Mouse (Mus musculus) embryonic facial prominence, embryonic 11.5 days (tissue): ENCODE data around the gene Acyp2. TPM values are rescaled to one million over a fixed set of nuclear protein-coding genes. Genes with fewer than 3 reads are reported as not detected.

ENCODE experiments used
- ATAC-seq: fragments of 200-750 bp; cut with Nextera tagmentation; replicated peaks from 2 replicates; pipeline ENCODE4 v1.8.0; 2017; ENCODE audit warnings: low read depth; ENCODE audit not compliant: insufficient number of reproducible peaks, low FRiP score, low TSS enrichment
- DNase-seq: peaks from one replicate; pipeline ENCODE4 v3.0.0-alpha.2; 2015; ENCODE audit warnings: low spot score
- H3K27ac ChIP-seq: fragments of 300-500 bp; sonication (generic); replicated peaks from 2 replicates; pipeline ENCODE4 v1.5.1; 2014; ENCODE audit warnings: mild to moderate bottlenecking, low read depth, low read length, control low read depth
- H3K27me3 ChIP-seq: fragments of 300-500 bp; sonication (generic); 2 replicates; pipeline ENCODE4 v1.6.1; 2014; ENCODE audit warnings: mild to moderate bottlenecking, low read length, moderate library complexity, mixed read lengths; ENCODE audit not compliant: control insufficient read depth, insufficient read depth
- H3K36me3 ChIP-seq: fragments of 300-500 bp; sonication (generic); replicated peaks from 2 replicates; pipeline ENCODE4 v1.6.1; 2014; ENCODE audit warnings: low read depth, mild to moderate bottlenecking, low read length, moderate library complexity, mixed read lengths; ENCODE audit not compliant: control insufficient read depth, insufficient read depth
- H3K4me1 ChIP-seq: fragments of 300-500 bp; sonication (generic); 2 replicates; pipeline ENCODE4 v1.6.1; 2014; ENCODE audit warnings: low read length, mixed read lengths; ENCODE audit not compliant: control insufficient read depth, insufficient read depth
- H3K4me2 ChIP-seq: fragments of 300-500 bp; sonication (generic); 2 replicates; pipeline ENCODE4 v1.6.1; 2014; ENCODE audit warnings: low read depth, mild to moderate bottlenecking, control low read depth, low read length, moderate library complexity
- H3K4me3 ChIP-seq: fragments of 300-500 bp; sonication (generic); 2 replicates; pipeline ENCODE4 v1.5.1; 2014; ENCODE audit warnings: low read depth, low read length, control low read depth
- H3K9ac ChIP-seq: fragments of 300-500 bp; sonication (generic); replicated peaks from 2 replicates; pipeline ENCODE4 v1.6.1; 2014; ENCODE audit warnings: mild to moderate bottlenecking, control low read depth, low read length
- H3K9me3 ChIP-seq: fragments of 300-500 bp; sonication (generic); replicated peaks from 2 replicates; pipeline ENCODE4 v1.6.1; 2016; ENCODE audit warnings: mild to moderate bottlenecking, low read length, inconsistent platforms, mixed read lengths; ENCODE audit not compliant: control insufficient read depth
- WGBS: fragments of 180-500 bp; shearing (Covaris S2); extraction: QIAGEN DNeasy Blood & Tissue Kit; methylation state at CpG from one replicate; pipeline ENCODE4 v1.1.7; 2014; 5-methylcytosine and 5-hydroxymethylcytosine counted together
- polyA plus RNA-seq: library from polyadenylated mRNA; unstranded; fragments of >200 nt; fragmentation: Nextera tagmentation; extraction: Ambion mirVana; gene quantifications from 2 replicates; pipeline ENCODE4 v1.2.1, GENCODE M21; 2014

The Acyp2 gene
- polyA plus RNA-seq = 7.6 and 8.5 TPM in 2 replicates

DNA sequence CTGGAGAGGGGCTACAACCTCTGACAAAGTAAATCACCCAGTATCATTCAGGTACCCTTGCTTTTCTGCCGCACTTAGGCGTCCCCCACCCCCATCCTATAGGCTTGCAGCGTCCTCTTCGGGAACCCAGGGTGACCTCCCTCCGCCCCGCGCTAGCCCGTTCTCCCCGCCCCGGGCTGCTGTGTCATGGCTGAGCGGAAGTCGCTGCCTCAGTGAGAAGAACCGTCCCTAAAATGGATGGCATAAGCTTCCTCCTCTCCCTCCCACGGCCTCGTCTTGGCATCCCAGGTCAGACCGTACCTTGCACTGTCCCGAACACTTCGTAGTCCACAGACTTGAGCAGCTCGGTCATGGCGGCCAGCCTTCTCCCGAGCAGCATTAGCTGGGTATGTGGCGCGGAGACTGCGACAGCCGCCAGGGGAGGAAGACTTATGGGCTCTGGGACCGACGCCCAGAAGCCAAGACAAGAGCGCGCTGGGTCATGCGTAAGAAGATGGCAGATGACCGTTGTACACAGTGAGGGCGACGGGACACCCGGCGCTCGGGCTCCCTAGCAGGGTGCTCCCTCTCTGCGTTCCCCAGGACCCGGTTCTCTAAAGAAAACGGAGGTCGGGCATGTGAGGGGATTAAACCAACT is at the start of gene Acyp2:
TSS of gene Acyp2 (minus strand) at position 587 of the 637 bp plus-strand sequence.
- whole genome bisulfite sequencing = under 1% methylated on average over 40 of the region's 40 CpGs
- no peaks in the 10 kb centered on the region for H3K9me3 ChIP-seq
- peak within 1 kb of the TSS; percentile 62 for H3K4me3 ChIP-seq
- no peaks in the 10 kb centered on the region for H3K4me1 ChIP-seq
- H3K27ac ChIP-seq = 0 out of 2 replicates have a peak within 1 kb of the TSS, but pooled peaks have one; percentile 13
- ATAC-seq (peak; percentile 98), DNase-seq (peak; percentile 88)
- H3K4me2 ChIP-seq = peak within 1 kb of the TSS; percentile 68
- no peaks in the 10 kb centered on the region for H3K36me3 ChIP-seq
- H3K9ac ChIP-seq = peak within 1 kb of the TSS; percentile 89
- no peaks in the 10 kb centered on the region for H3K27me3 ChIP-seq

GRCm38 (mm10) chr11:30689421-30689820 is 40.0 kb upstream of the Acyp2 start:
- H3K9ac ChIP-seq = no peak overlapping the region
- no peaks in the 10 kb centered on the region for H3K36me3 ChIP-seq
- no peaks in the 10 kb centered on the region for H3K27me3 ChIP-seq
- ATAC-seq (no peak), DNase-seq (no peak)
- no peaks in the 10 kb centered on the region for H3K4me1 ChIP-seq
- 77% methylated on average over 1 of the region's 1 CpGs for WGBS
- no peak overlapping the region for H3K4me3 ChIP-seq
- no peak overlapping the region for H3K4me2 ChIP-seq
- H3K9me3 ChIP-seq = no peaks in the 10 kb centered on the region
- no peak overlapping the region for H3K27ac ChIP-seq

- ATAC-seq = no peak
- no peak overlapping the region for H3K4me3 ChIP-seq
- no peak overlapping the region for H3K4me2 ChIP-seq
- no peaks in the 10 kb centered on the region for H3K27me3 ChIP-seq
- no peaks in the 10 kb centered on the region for H3K4me1 ChIP-seq
- WGBS = 77% methylated on average over 1 of the region's 1 CpGs
- no peaks in the 10 kb centered on the region for H3K36me3 ChIP-seq
- no peak overlapping the region for H3K9ac ChIP-seq
- H3K9me3 ChIP-seq = no peaks in the 10 kb centered on the region
- DNase-seq = peak; percentile 4
- H3K27ac ChIP-seq = no peak overlapping the region
These were observed 26.7 kb upstream of the Acyp2 start for GRCm38 (mm10) chr11:30676086-30676485.

GRCm38 (mm10) chr11:30672719-30673118 is 23.3 kb upstream of the Acyp2 start:
- no peaks in the 10 kb centered on the region for H3K36me3 ChIP-seq
- 39% methylated on average over 1 of the region's 1 CpGs for WGBS
- DNase-seq (no peak), ATAC-seq (no peak)
- no peak overlapping the region for H3K4me3 ChIP-seq
- H3K4me1 ChIP-seq = no peaks in the 10 kb centered on the region
- H3K9ac ChIP-seq = no peak overlapping the region
- no peaks in the 10 kb centered on the region for H3K27me3 ChIP-seq
- H3K4me2 ChIP-seq = no peak overlapping the region
- no peaks in the 10 kb centered on the region for H3K9me3 ChIP-seq
- H3K27ac ChIP-seq = no peak overlapping the region

- ATAC-seq (no peak), DNase-seq (no peak)
- H3K4me3 ChIP-seq = no peak overlapping the region
- H3K4me1 ChIP-seq = no peaks in the 10 kb centered on the region
- no peak overlapping the region for H3K9ac ChIP-seq
- no peaks in the 10 kb centered on the region for H3K36me3 ChIP-seq
- H3K4me2 ChIP-seq = no peak overlapping the region
- no peaks in the 10 kb centered on the region for H3K9me3 ChIP-seq
- no peaks in the 10 kb centered on the region for H3K27me3 ChIP-seq
- 89% methylated on average over 3 of the region's 3 CpGs for WGBS
- H3K27ac ChIP-seq = no peak overlapping the region
These were observed 13.6 kb upstream of the Acyp2 start for GRCm38 (mm10) chr11:30663001-30663400.

GRCm38 (mm10) chr11:30662591-30662990 is 13.2 kb upstream of the Acyp2 start:
- H3K4me2 ChIP-seq = no peak overlapping the region
- H3K27me3 ChIP-seq = no peaks in the 10 kb centered on the region
- 73% methylated on average over 2 of the region's 2 CpGs for WGBS
- no peaks in the 10 kb centered on the region for H3K9me3 ChIP-seq
- no peak for ATAC-seq
- H3K4me1 ChIP-seq = no peaks in the 10 kb centered on the region
- no peak overlapping the region for H3K4me3 ChIP-seq
- DNase-seq = no peak
- H3K27ac ChIP-seq = no peak overlapping the region
- no peak overlapping the region for H3K9ac ChIP-seq
- H3K36me3 ChIP-seq = no peaks in the 10 kb centered on the region

DNA sequence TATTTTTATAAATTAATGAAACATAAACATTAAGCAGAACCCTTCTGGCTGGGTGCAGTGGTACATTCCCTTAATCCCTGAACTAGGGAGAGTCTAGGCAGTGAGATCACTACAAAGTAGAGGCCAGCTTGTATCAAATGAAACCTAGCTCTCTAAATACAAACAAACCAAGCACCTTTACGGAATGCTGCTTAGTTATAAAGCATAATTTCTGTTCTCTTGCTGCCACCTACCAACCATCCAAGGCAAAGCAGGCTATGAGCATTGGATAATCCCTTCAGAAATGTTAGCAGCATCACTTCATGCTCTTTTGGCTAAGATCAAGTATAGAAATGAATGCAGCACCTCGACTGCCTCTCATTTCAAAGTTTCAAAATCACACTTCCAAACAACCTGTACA is 7.7 kb upstream of the Acyp2 start:
- no peak for ATAC-seq
- Histone ChIP-seq H3K4me1 (no peaks in the 10 kb centered on the region), H3K9me3 (no peaks in the 10 kb centered on the region), H3K27me3 (no peaks in the 10 kb centered on the region), H3K9ac (no peak overlapping the region), H3K4me2 (no peak overlapping the region), H3K36me3 (no peaks in the 10 kb centered on the region), H3K4me3 (no peak overlapping the region), H3K27ac (no peak overlapping the region)
- peak; percentile 48 for DNase-seq
- WGBS = 37% methylated on average over 2 of the region's 2 CpGs

DNA sequence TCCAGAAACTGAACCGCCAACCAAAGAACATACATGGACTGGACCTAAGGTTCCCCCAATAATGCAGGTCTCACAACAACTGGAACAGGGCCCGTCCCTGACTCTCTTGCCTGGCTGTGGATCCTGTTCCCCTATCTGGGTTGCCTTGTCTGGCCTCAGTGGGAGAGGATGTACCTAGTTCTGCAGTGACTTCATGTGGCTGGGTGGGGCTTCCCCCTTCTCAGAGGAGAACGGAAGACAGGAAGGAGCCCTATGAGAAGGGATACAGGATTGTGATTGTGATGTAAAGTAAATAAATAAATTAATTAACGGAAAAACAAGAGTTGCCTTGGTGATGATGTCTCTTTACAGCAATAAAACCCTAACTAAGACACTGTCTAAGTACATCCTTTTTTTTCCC is 6.7 kb upstream of the Acyp2 start:
- no peaks in the 10 kb centered on the region for H3K4me1 ChIP-seq
- no peaks in the 10 kb centered on the region for H3K9me3 ChIP-seq
- DNase-seq (no peak), ATAC-seq (no peak)
- no peak overlapping the region for H3K4me2 ChIP-seq
- WGBS = 81% methylated on average over 4 of the region's 4 CpGs
- H3K4me3 ChIP-seq = no peak overlapping the region
- no peaks in the 10 kb centered on the region for H3K36me3 ChIP-seq
- H3K9ac ChIP-seq = no peak overlapping the region
- no peaks in the 10 kb centered on the region for H3K27me3 ChIP-seq
- no peak overlapping the region for H3K27ac ChIP-seq
